Mouse (Mus musculus) bone marrow macrophage, adult 2 months (primary cell): ENCODE measurements around the gene 3110082J24Rik.

Source experiments
- CTCF ChIP-seq: IDR thresholded peaks from 2 replicates; pipeline ENCODE4 v1.5.1; 2012; ENCODE audit warnings: low read depth, mild to moderate bottlenecking, low read length, moderate library complexity
- POLR2A ChIP-seq: IDR thresholded peaks from 2 replicates; pipeline ENCODE4 v1.6.1; 2012; ENCODE audit warnings: mild to moderate bottlenecking, low read depth, low read length, borderline replicate concordance

DNA sequence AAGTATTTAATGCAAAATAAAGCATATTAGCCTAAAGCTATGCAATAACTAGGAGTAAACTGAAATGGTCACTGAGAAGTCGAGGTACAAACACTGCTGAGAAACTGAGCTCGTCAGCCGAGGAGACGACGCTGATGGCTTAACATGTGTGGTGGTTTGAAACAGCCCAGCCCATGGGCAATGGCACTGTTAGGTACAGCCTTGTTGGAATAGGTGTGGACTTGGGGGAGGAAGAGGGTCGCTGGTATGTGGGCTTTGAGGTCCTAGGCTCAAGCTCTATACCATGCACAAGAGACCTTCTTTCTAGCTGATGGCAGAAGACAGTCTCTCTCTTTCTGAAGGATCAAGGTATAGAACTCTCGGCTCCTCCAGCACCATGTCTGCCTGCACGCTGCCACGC lies 31.4 kb upstream of the 3110082J24Rik start:
- no peak for TF ChIP-seq POLR2A
- TF ChIP-seq CTCF, result no peak
